Mouse (Mus musculus) 416B (cell line): ENCODE results near the gene Mlec.

Experiments
- DNase-seq: peaks from one replicate; pipeline ENCODE4 v3.0.0; 2011; ENCODE audit warnings: low read depth

The Mlec gene

DNA sequence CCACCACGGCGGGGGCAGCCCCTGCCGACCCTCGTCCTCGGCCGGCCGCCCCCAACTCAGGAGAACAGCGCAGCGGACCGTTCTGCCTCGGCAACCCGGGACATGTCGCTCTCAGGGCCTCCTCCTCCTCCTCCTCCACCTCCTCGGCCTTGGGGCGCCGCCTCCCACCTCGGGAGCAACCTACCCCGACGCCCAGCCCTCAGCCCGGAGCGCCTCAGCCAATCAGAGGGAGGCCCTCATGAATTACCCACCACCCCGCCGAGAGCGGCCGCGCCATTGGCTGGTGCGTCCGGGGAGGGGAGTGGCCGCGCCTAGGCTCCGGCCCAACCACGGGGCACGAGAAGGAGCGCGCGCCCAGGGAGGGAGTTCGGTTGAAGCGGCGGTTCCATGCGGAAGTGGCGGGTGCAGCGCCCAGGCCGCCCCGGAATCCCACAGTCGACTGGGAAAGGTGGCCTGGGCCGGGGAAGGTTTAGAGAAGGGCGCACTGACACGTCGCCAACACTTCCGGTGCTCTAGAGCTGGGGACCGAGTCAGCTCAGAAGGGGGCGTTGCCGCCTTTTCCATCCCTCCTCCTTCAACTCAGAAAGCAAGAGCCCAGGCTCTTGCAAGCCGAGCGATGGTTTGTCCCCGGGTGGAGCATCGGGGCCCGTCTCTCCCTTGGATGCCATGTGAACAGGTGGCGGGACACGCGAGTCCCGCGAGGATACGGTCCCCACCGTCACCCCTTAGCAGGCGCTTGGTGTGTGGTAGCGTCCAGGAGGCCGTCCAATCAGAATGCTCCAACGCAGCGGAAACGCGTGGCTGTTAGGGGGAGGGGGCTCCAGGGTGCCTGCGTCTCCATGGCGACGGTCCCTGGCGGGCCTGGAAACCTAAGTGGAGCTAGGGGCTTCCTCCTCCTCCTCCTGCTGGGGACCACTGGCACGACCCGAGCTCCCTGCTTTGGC is at the start of gene Mlec:
Gene Mlec (minus strand): TSS at position 140 of the 944 bp plus-strand sequence.
- DNase-seq, result peak; percentile 99

DNA sequence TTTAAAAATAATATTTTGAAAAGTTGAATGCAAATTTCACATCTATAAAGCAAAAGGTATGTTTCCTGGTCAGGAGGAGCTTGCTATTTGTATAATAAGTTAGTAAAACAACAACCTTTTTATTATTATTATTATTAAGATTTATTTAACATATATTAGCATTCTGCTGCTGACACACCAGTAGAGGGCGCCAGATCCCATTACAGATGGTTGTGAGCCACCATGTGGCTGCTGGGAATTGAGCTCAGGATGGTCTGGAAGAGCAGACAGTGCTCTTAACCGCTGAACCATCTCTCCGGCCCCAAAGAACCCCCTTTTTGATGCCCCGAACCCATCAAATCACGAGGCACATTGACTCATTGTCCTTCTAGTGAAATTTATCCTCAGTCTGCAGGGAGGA is 49.3 kb upstream of the Mlec start:
- DNase-seq, result no peak

DNA sequence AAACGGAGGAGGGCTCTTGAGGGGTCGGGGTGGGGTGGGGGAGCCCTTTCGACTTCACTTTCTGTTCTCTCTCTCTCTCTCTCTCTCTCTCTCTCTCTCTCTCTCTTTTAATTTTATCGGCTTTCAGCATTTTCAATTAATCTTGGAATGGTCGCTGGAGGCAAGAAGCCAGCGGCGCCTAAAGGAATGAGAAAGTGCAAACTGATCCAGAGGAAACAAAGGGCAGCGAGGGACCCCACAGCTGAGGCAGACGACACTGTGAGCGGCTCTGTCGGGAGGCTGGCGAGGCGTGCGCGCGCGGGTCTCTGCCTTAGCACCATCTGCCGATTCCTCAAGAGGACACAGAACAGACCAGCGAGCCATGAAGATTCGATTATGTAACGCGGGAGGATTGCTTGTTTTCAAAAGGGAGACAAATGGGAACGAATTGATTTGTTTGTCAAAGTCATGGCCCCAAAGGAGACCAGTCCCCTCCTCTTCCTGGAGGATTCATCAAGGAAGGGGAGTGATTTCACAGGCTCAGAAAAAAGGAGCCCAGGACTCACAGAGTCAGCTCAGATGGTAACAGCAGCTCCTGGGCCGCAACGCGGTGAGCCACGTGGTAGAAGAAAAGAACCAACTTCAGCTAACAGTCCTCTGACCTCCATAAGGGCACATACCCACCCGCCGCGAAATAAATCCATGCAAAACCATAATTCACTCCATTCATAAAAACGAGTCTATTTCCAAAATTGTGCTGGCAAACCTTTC is 46.8 kb upstream of the Mlec start:
- DNase-seq, result no peak

DNA sequence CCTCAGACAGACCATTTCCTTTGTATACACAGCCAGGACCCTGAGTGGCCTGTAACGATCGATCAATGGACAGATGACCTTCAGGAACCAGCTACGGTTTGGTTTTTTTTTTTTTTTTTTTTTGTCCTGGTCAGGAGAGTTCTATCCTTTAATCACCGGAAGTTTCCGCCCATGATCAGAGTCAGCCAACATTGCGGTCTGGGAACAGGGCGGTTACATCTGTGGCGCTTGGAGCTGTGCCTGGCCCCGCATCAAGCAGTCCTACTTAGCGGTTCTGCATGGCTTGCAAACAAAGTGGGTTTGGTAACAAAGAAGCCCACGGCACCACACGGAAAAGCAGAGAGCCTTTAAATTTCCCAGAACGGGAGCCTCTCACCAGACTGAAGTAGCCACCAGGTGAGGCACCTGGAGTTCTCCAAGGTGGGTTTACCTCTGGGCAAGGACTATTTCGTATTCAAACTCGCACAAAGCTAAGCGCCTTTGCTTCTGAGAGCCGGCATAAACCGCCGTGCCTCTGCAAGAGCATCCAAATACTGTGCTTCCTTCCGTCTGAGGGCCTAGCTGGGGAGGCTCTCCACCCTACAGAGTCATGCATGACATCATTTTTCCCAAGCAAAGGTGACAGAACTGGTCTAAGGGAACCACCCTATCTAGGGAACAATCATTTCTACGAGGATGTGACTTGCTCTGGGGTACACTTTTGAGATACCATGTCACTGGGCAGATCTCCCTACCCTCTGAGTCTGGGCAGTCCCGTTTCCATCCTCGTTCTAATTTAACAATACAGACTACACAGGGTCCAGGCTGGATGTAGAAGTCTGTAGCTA is 46.0 kb upstream of the Mlec start:
- peak; percentile 39 for DNase-seq

DNA sequence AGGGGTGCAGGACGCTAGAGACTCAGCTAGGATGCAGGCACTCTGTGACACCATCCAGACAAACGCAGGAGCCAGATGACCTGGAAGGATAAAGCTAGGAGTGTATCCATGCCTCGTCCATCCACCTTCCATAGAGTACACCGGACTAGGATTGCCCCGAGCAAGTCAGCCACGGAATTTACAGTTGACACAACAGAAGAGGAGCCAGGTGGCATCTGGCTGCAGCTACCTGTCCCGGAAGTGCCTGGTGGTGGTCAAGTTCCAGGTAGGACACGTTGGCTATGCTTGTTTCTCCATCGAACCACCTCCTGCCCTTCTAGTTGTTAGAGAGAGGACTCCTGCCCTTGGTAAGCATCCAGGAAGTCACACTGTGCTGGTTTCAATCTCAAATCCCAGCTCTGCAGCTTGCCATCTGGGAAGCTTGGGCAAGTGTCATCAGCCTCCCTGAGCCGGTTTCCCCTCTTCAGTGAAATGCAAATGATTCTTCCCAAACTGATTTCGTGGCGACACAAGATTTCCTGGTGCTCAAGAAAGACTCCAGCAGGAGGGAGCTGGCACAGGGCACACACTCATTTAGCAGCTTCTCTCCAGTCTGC is 36.7 kb upstream of the Mlec start:
- no peak for DNase-seq

DNA sequence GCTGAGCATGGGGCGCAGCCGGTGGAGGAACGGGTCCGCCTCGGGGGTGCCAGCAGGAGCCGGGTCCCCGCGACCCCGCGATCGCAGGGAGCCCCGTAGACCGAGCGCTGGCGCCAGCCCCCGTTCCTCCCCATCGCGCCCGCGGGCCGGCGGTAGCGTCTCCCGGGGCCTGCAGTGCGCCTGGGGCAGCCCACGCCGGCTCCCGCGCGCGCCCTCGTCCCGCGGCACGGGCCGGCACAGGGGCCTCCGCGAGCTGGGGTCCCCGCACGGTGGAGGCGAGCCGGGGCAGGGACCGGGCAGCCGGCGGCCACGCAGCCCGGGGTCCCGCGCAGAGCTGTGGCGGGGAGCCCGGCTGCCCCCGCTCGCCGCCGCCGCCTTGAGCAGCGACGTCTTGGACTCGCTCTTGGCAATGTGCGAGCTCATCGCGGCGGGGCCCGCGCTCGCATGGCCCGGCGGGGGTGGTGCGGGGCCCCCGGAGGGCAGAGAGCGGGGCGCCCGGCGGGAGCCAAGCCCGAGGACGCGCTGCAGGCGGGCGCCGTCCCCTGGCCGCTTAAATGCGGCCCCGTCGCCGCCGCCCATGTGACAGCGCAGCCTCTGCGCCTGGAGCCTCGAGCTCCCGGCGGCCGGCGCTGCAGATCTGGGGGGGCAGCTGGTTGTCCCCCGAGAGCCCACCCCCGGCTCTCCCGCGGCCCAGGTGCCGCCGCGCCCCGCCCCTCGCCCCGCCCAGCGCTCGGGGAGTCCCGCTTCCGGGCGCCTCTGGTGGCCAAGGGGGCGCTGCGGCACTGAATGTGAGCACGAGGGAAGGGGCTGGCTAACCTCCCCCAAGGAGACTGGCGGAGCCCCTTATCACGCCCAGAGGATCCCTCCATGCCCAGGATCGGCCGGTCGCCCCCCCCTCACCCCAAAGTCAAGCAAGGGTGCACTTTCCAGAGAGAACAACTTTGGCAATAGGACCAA is 36.0 kb upstream of the Mlec start, which contains the start of gene Cabp1:
Gene Cabp1 (minus strand): TSS at position 713 of the 957 bp plus-strand sequence.
- DNase-seq, result no peak

DNA sequence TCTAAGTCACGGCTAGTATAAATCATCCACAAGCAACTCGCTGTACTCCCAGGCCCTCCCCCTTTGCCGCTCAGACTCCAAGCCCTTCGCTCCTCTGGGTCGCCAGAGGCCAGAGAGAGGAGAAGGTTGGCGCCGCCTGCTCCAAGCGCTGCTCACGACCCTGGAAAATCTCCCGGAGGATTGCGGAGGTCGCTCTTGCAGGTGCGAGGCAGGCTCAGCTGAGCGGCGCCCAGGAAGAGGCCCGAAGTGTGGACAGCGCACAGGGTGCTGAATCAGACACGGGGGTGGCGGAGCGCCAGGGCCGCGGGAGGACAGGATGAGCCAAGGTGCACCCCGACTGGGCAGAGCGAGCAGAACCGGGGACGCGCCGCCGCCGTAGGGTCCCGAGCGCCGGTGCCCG is 35.2 kb upstream of the Mlec start:
- DNase-seq, result no peak

DNA sequence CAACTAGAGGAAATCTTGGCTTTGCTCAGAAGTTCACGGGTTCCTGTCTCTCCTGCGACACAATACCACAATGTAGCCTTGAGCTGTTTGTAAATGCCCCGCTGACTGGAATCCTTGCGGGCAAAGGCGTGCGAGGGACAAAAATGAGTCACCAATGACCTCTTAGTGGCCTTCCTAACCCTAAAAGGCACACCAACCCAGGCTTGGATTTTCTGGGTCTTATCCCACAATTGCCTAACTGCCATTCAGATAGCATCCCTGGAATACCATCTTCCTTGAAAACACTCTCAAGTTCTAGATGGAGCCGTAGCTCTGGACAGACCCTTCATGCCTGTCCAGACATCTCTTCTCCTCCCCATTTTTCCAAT is 34.8 kb upstream of the Mlec start:
- peak; percentile 66 for DNase-seq

DNA sequence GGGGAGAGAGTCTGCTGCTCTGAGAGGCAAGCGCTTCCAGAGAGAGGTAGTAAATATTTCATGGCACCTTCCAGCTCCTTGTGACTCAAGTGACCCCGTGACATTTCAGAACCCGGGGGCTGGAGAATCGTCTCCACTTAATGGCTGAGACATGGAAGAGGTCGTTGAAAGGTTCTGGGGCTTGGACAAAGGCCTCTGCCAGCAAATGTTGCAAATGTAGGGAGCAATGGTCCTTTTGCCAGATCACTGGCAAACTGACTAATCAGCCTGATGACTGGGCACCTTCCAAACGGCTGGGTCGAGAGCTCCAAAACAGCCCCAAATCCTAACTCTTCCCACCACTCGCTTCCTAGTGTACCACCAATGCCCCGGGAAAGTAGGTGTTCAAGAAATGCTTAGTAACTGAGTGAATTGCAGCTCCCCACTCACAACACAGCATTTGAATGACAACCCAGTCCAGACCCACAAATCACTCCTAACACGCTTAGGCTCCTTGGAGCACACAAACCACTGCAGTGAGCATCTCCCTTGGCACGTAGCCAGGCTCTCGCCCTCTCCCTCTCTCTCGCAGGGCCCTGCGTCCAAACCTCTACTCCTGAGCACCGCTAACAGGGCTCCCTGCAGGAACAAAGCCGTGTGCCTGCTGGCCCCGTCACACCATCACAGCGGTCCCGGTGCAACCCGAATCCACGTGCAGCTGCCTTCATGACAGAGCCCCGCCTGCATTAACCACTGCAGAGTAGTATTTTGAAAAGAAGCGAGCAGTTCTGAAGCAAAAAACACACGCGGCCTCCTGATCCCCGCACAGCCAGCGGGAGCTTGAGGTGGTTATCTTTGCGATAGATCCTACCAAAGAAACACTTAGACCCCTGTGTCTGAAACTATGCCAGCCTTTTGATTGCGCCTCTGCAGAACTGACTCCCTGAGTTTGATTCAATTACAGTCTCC is 34.2 kb upstream of the Mlec start:
- no peak for DNase-seq

DNA sequence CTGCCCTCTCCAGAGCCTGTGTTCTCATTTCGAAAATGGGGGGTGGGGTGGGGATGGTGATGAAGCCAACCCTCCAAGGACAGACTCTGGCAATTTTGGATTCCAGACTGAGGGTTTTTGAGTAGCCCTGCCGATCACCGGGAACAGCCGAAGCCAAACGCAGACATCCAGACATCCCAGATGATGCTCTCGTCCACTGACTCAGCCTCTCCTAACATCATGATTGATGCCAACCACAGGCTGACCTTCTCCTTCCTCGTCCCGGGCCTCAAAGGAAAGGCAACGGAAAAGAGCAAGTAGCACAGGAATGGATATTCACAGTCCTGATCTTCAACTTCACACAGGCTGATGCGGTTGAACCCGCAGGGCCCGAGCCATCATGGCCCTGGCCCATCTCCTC is 32.1 kb upstream of the Mlec start:
- DNase-seq, result no peak

DNA sequence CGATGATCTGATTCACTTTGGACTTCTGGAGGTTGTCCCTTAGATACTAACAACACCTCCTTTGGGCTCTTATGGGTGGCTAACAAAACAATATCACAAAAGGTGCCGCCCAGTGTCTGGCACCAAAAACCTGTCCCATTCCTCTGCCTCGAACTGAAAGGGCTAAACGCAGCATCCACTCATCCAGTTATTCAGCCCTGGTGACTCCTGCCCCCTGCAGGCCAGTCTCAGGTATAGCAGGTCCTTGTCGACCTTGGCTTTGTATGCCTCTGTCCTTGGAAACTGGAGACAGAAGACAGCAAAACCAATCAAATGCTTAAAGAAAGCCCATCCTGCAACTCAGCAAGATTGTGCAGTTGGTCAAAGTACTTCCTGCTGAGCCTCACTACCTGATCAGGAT is 30.8 kb upstream of the Mlec start:
- peak; percentile 59 for DNase-seq

DNA sequence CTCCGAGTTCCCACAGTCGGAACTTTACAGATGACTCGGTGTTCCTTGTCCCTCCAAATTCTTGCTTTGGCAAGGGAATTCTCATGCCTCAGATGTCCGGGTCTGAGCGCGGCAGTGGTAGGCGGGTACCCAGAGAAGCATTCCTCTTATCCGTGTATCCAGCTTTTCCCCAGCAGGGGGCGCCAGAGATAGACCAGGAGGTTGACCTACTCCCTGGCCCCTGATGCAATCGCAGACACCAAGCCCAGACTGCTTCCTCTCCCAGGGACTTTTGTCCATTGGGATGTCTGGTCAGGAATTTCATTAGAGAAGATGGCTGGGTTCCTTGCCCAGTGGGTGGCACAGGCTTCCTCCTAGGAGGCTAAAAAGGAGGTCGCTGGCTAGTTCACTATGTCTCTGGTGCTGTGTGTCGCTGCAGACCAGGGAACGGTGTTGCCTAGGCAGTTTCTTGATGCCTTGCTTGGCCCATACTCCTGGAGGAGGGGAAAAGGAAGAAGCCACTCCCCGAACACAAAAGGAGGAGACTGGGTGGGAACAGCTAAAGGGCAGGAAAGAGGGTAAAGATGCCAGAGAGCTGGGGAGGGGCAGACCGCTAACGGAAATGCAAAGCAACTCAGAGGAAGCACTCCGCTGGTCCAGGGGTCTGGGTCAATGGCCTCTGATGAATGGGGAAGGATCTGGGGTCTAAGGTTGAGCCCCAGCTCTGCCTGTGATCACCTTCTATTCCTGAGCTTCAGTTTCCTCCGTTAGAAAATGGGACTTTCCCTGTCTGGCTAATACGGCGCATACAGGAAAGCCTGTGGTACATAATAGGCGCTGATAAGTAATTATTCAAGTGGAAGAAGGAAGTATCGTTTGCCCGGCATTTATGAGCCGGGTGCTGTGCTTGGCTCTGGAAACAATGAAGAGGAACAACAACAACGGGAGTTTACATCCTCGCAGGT is 29.5 kb upstream of the Mlec start:
- peak; percentile 89 for DNase-seq

DNA sequence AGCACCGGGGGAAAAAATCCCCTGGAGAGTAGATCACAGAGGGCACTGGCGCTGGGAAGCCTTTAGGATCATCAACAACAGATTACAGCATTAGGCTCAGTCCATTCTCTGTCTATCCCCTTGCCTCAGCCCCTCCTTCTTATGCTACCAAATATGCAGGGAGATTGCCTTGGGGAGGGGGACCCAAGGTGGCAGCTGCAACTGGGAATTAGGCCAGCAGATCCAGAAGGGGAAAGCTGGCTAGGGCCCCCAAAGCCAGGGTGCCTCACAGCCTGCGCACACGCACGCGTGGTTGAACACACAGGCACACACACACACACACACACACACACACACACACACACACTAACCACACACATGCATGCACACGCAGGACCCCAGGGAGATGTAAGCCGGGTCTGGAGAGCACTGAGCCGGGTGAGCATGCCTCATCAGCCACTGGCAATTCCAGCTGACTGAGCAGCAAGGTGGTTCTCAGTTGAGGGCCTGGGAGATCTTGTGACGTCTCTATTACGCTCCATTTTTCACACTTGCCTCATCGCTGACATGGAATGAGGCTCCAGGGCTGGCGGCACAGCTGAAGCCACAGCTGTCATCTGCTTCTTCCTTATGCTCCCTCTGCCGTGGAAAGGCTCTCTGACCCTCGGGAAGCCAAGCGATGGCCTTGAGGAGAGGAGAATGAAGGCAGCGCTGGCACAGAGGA is 28.5 kb upstream of the Mlec start:
- no peak for DNase-seq

DNA sequence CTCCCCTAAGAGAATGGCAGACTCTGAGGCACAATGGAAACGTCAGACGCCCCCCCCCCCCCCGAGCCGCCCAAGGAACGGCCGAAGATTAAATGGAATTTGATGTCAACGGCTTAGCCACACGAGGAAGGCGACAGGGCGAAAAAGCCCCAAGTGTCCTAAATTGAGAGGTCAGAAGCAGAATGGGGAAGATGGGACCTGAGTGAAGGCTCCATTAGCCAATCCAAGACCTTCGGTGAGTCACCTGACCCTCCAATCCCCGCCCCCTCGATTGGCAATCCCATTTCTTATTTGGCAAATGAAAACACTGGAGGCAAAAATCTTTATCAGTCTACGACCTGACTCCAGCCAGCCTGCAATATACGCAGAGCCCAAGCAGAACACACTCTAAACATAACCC is 26.7 kb upstream of the Mlec start:
- peak; percentile 24 for DNase-seq

DNA sequence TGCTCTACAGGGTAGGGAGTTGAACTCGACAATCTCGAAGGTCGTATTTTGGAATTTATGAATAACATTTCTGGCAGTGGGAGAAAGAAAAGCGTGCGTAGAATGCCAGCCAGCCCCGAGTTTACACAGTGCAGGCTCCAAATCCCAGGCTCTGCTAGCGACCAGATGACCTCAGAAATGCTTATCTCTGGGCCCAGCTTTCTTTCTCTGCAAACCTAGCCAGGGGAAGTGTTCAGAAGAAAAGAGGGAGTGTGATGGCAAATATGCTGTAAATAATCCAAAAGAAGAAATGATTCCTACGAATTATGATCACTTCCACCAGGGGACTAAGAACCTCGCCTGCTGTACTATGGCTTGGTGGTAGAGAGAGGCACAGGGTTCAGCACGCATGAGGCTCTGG is 25.5 kb upstream of the Mlec start:
- DNase-seq, result no peak

DNA sequence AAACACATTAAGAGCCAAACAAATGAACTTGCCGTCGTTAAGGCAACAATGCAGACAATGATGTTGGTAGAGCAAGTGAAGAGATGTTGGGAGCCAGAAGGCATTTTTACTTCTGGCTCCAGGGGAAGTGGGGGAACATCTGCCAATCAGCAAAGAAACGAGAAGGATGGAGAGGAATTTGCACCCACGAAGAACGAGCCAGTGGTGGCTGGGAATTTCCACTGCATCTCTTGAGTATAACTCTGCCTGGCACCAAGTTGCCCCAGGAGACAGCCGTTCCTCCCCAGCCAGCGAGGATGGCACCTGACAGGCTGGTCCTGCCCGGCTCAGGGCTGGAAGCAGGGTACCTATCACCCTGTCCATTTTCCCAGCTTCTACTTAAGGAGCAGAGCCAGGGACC is 24.9 kb upstream of the Mlec start:
- DNase-seq, result no peak

DNA sequence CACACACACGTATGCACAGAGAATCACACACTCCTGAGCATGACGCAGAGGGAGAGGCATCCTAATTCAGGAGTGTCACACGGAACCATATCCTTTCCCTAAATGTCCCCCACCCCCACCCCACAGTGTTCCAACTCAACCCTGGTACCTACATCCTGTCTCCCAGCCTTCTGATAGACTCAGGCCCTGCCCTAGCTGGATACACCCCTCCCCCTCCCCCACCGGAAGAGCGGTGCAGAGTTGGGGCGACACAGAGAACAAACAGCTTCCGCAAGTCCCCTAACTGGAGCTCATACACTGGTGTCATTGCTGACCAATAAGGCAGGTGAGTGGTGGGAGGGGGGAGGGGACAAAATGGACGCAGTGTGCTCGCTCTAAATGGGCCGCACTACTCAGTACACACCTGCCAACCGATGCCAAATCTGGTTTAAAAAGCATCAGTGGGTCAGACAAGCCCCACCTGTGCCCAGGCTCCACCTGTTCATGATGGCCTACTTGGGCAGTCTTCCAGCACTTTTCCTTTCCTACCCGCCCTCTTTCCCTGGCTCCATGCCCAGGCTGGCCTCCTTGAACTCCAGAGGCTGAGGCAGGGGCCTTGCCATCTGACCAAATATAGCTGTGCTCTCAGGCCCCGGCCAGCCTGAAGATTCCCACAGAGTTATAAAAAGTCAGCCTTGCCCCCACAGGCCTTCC is 23.4 kb upstream of the Mlec start:
- no peak for DNase-seq
